8 mouse cellular contexts compared by ENCODE assay signal in genomic region chr19:16028746-16029252, GRCm38 (mm10). TPM values are rescaled to one million over a fixed set of nuclear protein-coding genes. Genes with fewer than 3 reads are reported as not detected.
DNase-seq lines count a peak whose midpoint lies in the region; ATAC-seq lines count a peak whose summit lies in the region.

No protein-coding gene starts in this region.

- WGBS in limb, embryonic 11.5 days: 53% methylated on average over 5 of the region's 5 CpGs

- no peaks in the 10 kb centered on the region for H3K4me1 ChIP-seq in limb, embryonic 11.5 days (ENCODE audit: control insufficient read depth, insufficient read depth, low read length)

- no peaks in the 10 kb centered on the region for H3K9me3 ChIP-seq in limb, embryonic 11.5 days (ENCODE audit: control insufficient read depth, low read length)

- no peak overlapping the region for H3K9ac ChIP-seq in limb, embryonic 11.5 days (ENCODE audit: low read length)

- H3K36me3 ChIP-seq in limb, embryonic 11.5 days (ENCODE audit: control insufficient read depth, insufficient read depth, low read length): no peaks in the 10 kb centered on the region

- peak; percentile 14 for DNase-seq in embryo, embryonic 11.5 days (ENCODE audit: low read depth, low spot score)
- no peak for DNase-seq in embryo, embryonic 10.5 days (ENCODE audit: low spot score)
- peak; percentile 17 for DNase-seq in thymus, postnatal 4 days
- no peak for DNase-seq in thymus, adult 18-20 months
- no peak for DNase-seq in limb, embryonic 11.5 days (ENCODE audit: low spot score)
- peak; percentile 74 for DNase-seq in naive thymus-derived CD4-positive, alpha-beta T cell, adult 2 months (ENCODE audit: low read depth)
- DNase-seq in adrenal gland, adult 8-10 months: no peak
- DNase-seq in cerebellum, adult 11 months: no peak

- no peaks in the 10 kb centered on the region for H3K27me3 ChIP-seq in limb, embryonic 11.5 days (ENCODE audit: control insufficient read depth, insufficient read depth, low read length)

- ATAC-seq in limb, embryonic 11.5 days (ENCODE audit: insufficient number of reproducible peaks, low FRiP score, low TSS enrichment, low read depth): no peak; the same call in 1 of the 2 replicates

- peak overlapping the region; percentile 24; the same call in 1 of the 2 replicates for H3K4me2 ChIP-seq in limb, embryonic 11.5 days (ENCODE audit: low read depth, severe bottlenecking)

- H3K4me3 ChIP-seq in limb, embryonic 11.5 days (ENCODE audit: low read depth, low read length): no peak overlapping the region

- no peak overlapping the region for H3K27ac ChIP-seq in limb, embryonic 11.5 days (replicated peaks; ENCODE audit: low read depth, low read length)

RNA-seq across cellular contexts. Expression of gene Cep78, which starts 44.0 kb away (rescaled TPM):
- polyA plus RNA-seq in limb, embryonic 11.5 days (2014; fragmentation: Nextera tagmentation; extraction: Ambion mirVana): 55.8 and 57.3 TPM in 2 replicates
- 10 to 100 TPM in 2 of 4 experiments, 1 to 10 TPM in 2; 8.4 to 18.1 (median 11.0) TPM for total RNA-seq in adrenal gland, adult 8-10 months (2022)

Comparison
In these comparisons a context has a peak if more than half of its experiments do, and no peak if none do; other contexts are left out.
1. DNase-seq: peak in embryo, embryonic 11.5 days (single experiment), thymus, postnatal 4 days (single experiment) and naive thymus-derived CD4-positive, alpha-beta T cell, adult 2 months (single experiment); none in embryo, embryonic 10.5 days (single experiment), thymus, adult 18-20 months (0 of 2), limb, embryonic 11.5 days (single experiment), adrenal gland, adult 8-10 months (single experiment) and cerebellum, adult 11 months (single experiment).